Mouse (Mus musculus) left cerebral cortex, adult 18-20 months (tissue): ENCODE measurements around the gene Acot7. TPM values are rescaled to one million over a fixed set of nuclear protein-coding genes. Genes with fewer than 3 reads are reported as not detected.
A peak's percentile ranks its signal among the peaks of the same experiment; 100 is the strongest.

Experiments used
- DNase-seq, 2 experiments: peaks; one replicate each; pipeline ENCODE4 v3.0.0; 2021 to 2022; ENCODE audit warnings: low spot score in 2 of 2, mixed read lengths in 1 of 2
- total RNA-seq, 2 experiments: library from RNA; stranded (reverse); gene quantifications; 2 replicates each; pipeline ENCODE4 v1.2.3; 2021

Acot7 gene
- total RNA-seq, 2 experiments from 2014 or later: 328 to 345 TPM

- no peak for DNase-seq
Measured at GRCm38 (mm10) chr4:152292102-152292765, 114.3 kb downstream of the Acot7 start.

- no peak for DNase-seq
Measured at GRCm38 (mm10) chr4:152294188-152294929, 116.4 kb downstream of the Acot7 start.

DNA sequence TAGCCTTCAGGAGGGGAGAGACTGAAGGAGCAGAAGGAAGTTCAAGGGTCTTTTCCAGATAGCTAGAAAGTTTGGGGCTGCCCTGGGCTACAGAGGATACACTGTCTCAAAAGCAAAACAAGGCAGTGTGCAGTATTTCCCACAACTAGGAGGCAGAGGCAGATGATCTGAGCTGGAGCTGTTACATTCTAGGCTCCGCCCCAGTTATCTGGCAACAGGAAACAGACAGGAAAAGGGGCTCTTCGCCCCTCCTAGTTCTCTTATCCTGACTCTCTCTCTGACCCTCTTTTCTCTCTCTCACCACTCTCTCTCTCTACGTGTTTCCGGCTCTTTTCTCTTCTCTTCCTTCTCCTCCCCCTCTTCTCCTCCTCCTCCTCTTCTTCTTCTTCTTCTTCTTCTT is 118.0 kb downstream of the Acot7 start:
- DNase-seq: no peak

GRCm38 (mm10) chr4:152296371-152296770 is 118.4 kb downstream of the Acot7 start:
- no peak for DNase-seq

DNA sequence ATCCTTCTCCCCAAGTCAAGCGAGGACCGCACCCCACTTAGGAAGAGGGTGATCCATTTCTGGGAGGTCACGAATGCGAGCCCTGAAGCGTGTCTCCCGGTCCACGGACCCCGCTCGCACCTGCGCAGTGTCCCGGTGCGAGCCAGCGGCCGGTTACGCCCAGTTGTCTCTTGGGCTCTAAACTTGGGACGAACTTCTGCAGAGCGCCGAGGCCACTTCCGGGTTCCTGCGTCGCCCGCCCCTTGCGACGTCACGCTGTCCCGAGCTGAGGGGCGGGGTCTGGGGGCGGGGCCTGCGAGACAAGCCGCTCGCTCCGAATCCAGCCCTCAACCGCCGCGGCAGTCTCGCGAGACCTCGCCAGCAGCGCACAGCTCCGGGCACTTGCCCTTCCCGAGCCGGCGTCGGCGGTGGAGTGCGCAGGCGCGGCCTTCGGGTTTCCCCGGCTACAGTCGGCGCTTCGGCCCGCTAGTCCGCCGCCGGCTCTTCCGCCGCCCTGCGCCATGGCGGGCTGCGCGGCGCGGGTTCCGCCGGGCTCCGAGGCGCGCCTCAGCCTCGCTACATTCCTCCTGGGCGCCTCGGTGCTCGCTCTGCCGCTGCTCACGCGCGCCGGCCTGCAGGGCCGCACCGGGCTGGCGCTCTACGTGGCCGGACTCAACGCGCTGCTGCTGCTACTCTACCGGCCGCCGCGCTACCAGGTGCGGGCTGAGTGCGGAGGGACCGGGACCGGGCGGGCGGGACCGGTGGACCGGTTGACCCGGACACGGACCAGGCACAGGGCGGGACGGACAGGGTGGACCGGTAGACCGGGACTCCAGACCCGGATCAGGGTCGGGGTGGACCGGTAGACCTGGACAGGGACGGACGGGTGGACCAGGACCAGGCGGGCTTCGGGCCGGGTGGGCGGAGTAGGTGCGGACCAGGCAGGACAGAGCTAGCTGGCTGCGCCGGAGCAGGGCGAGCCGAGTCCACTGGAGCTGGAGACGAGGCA is 119.2 kb downstream of the Acot7 start, which contains the start of gene Icmt:
Icmt (plus strand) TSS at position 354 of the 988 bp plus-strand sequence.
- peak; percentile 99 to 100 for DNase-seq

DNA sequence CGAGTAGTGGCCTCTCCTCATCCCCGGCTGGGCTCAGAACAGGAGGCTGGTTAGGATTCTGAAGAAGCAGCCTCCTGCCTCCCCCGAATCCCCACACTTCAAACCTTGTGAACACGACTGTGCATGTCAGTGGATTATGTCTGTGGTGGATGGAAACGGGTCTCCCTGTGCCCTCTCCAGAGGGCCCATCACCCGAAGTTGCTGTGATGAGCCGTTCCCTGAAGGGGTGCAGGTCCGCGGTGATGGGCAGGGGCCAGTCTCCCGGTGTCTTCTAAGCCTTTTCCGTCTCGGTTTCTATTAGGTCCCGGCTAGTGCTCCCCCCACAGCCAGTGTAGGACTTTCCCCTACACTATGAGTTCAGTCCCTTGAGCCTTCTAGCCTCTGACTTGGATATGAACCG is 120.9 kb downstream of the Acot7 start:
- no peak for DNase-seq

GRCm38 (mm10) chr4:152300375-152300774 is 122.4 kb downstream of the Acot7 start:
- no peak for DNase-seq

DNA sequence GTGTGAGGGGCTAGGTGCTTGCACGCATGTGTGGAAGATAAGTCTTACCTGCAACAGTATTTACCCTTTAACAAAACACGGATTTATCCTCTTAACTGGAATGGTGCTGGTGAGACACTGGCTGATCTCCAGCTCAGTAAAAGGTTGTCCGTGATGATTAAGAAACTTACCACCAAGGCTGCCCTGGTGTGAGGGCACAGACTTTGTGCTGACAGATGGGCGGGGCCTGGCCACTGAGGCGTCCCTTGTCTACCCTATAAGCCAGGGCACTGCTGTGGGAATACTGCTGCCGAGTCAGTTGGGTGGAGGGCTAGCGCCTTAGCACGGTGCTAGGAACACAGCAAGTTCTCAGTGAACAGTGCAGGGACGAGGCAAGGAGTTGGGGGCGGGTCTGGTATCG is 124.1 kb downstream of the Acot7 start:
- no peak for DNase-seq

DNA sequence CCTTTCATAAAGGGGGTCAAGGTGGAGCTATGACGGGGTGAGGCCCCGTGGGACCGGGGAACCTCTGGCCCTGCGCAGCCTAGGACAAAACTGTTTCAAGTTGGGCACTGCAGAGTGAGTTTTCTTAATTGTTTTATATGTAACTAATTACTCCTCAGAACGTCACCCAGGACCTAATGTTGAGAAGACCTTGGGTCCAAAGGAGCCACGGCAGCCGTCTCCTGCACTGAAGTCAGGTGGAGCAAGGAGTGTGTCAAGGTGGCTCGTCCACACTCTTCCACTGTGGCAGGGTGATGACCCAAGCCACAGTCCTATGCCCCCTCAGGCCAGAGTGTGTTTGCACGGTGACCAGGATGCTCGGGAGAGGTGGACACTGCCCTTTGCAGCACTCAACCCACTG is 125.2 kb downstream of the Acot7 start:
- no peak for DNase-seq

DNA sequence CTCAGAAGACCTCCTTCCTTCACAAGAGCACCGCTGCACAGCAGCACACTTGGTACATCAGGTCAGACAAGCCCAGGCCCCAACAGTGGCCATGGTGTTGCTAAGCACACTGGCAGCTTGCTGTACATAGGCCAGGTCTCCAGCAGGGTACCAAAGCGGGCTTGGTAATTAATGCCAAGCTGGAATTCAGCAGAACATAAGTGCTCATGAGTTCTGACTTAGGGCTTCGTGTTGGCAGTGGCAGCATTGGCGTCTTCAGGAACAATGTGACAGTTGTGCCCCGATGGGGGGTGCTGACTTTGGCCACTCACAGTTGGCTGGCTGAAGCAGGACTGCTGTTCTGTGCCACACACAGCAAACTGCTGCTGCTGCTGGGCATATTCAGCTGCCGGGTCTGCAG is 126.8 kb downstream of the Acot7 start:
- DNase-seq: no peak

DNA sequence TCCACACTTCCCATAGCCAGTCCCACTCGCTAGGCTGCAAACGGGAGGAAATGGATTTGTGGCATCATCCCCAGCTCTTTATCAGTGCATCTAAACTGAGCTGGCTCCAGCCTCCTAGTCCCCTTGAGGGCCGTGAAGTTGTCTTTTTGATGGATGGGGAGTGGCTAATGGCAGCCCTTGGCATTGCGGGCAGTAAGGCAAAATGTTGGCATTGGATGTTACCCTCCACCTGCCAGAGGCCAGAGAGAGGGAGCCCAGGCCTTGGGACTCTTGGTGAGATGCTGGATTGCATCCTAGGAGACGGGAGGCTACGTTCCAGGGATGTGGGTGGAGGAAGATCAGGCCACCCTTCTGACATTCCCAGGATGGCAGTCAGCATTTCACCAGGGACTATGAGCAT is 128.1 kb downstream of the Acot7 start:
- no peak for DNase-seq

GRCm38 (mm10) chr4:152307542-152307941 is 129.6 kb downstream of the Acot7 start:
- no peak for DNase-seq

GRCm38 (mm10) chr4:152312186-152312585 is 134.3 kb downstream of the Acot7 start:
- no peak for DNase-seq

DNA sequence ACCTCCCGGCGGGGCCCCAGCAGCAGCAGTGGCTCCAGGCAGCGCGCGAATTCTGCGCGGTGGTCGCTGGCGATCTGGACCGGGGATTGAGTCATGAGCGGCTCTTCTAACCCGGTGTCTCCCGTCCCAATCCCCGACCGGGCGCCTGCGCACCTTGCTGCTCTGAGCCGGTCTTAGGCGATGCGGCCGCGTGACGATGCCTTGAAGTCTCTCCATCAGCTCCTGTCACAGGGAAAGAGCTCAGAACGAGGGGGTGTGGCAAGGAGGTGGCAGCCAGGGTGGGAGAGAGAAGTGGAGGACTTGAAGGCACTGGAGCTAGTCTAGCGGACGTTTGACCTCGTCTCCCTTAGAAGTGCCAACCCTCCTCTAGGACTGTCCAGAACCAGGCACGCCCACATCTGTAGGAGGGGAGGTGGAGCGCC is 135.3 kb downstream of the Acot7 start:
- DNase-seq: peak in 1 of 2 experiments; percentile 41

GRCm38 (mm10) chr4:152313934-152314333 is 136.0 kb downstream of the Acot7 start:
- DNase-seq: no peak

GRCm38 (mm10) chr4:152315498-152316213 is 137.7 kb downstream of the Acot7 start:
- peak in 1 of 2 experiments; percentile 49 for DNase-seq

- no peak for DNase-seq
Measured at GRCm38 (mm10) chr4:152317631-152318033, 139.7 kb downstream of the Acot7 start.

GRCm38 (mm10) chr4:152318517-152319234 is 140.7 kb downstream of the Acot7 start, which contains the start of gene Rnf207:
Gene Rnf207, minus strand, starts transcription at chr4:152318993.
- peak; percentile 67 to 68 for DNase-seq
